Mouse (Mus musculus): ENCODE results near the gene Itgb2l. TPM values are rescaled to one million over a fixed set of nuclear protein-coding genes. Genes with fewer than 3 reads are reported as not detected.

Gene Itgb2l
- polyA plus RNA-seq, 1 experiment from 2014 or later: 1.3 TPM

- ATAC-seq (ENCODE audit: low FRiP score, low TSS enrichment): no peak
- H3K4me2 ChIP-seq (replicated peaks; ENCODE audit: low read depth, low read length): no peak overlapping the region
- 65% methylated on average over 4 of the region's 4 CpGs for WGBS
- no peak overlapping the region for H3K9ac ChIP-seq (ENCODE audit: low read depth, low read length)
- H3K4me3 ChIP-seq (ENCODE audit: low read length): no peak overlapping the region
- H3K27me3 ChIP-seq (ENCODE audit: control insufficient read depth, insufficient read depth, low read length): no peaks in the 10 kb centered on the region
- no peak overlapping the region for H3K27ac ChIP-seq (ENCODE audit: low read depth, low read length)
- H3K9me3 ChIP-seq (ENCODE audit: control insufficient read depth, low read length): no peaks in the 10 kb centered on the region
- H3K36me3 ChIP-seq (ENCODE audit: control insufficient read depth, insufficient read depth, low read length): no peaks in the 10 kb centered on the region
- no peaks in the 10 kb centered on the region for H3K4me1 ChIP-seq (ENCODE audit: control insufficient read depth, insufficient read depth, low read length)
Observed at GRCm38 (mm10) chr16:96406312-96406711, 37.1 kb downstream of the Itgb2l start.

DNA sequence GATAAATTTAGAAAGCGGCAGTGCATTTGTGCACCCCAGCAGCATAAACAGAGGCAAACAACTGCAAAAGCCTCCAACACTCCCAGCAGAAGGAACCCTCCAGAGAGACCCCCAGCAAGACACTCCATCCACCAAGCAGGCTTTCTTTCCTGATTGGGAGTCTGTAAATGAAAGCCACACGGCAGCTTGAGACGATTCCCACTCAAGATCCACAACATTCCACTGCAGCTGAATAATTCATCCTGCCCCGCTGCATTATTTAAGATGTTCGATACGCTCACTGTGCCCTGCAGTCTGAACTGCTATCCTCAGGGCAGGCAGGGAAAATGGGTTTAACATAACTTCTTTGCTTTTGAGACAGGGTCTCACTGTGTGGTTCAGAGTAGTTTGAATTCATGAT lies 41.1 kb downstream of the Itgb2l start:
- no peaks in the 10 kb centered on the region for H3K9me3 ChIP-seq (ENCODE audit: control insufficient read depth, low read length)
- H3K9ac ChIP-seq (ENCODE audit: low read depth, low read length): no peak overlapping the region
- H3K27ac ChIP-seq (ENCODE audit: low read depth, low read length): no peak overlapping the region
- no peak for ATAC-seq (ENCODE audit: low FRiP score, low TSS enrichment)
- 80% methylated on average over 6 of the region's 6 CpGs for WGBS
- no peaks in the 10 kb centered on the region for H3K4me1 ChIP-seq (ENCODE audit: control insufficient read depth, insufficient read depth, low read length)
- H3K27me3 ChIP-seq (ENCODE audit: control insufficient read depth, insufficient read depth, low read length): no peaks in the 10 kb centered on the region
- no peak overlapping the region for H3K4me2 ChIP-seq (replicated peaks; ENCODE audit: low read depth, low read length)
- no peaks in the 10 kb centered on the region for H3K36me3 ChIP-seq (ENCODE audit: control insufficient read depth, insufficient read depth, low read length)
- no peak overlapping the region for H3K4me3 ChIP-seq (ENCODE audit: low read length)

DNA sequence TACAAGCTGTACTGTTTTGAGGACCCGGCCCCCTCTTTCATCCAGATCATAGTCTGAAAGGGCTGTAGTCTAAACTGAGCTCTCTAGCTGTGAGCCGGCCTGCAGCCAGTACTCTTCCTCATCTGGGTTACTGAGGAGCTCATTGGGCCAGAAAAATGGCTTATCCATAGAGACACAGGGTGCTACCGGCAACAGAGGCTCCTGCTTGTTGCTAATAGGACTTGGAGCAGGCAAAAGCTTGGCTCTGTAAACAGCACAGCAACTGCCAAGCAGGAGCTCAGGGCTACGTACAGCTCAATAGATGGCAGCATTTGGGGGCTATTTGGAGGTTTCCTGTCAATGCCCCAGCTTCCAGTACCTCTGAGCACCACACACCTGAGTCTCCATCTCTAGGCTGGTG lies 43.4 kb downstream of the Itgb2l start:
- WGBS: 89% methylated on average over 4 of the region's 4 CpGs
- H3K4me2 ChIP-seq (replicated peaks; ENCODE audit: low read depth, low read length): no peak overlapping the region
- no peaks in the 10 kb centered on the region for H3K9me3 ChIP-seq (ENCODE audit: control insufficient read depth, low read length)
- ATAC-seq (ENCODE audit: low FRiP score, low TSS enrichment): no peak
- H3K36me3 ChIP-seq (ENCODE audit: control insufficient read depth, insufficient read depth, low read length): no peaks in the 10 kb centered on the region
- H3K9ac ChIP-seq (ENCODE audit: low read depth, low read length): no peak overlapping the region
- H3K27ac ChIP-seq (ENCODE audit: low read depth, low read length): no peak overlapping the region
- H3K4me3 ChIP-seq (ENCODE audit: low read length): no peak overlapping the region
- H3K4me1 ChIP-seq (ENCODE audit: control insufficient read depth, insufficient read depth, low read length): no peaks in the 10 kb centered on the region
- no peaks in the 10 kb centered on the region for H3K27me3 ChIP-seq (ENCODE audit: control insufficient read depth, insufficient read depth, low read length)

GRCm38 (mm10) chr16:96398806-96399205 lies 44.6 kb downstream of the Itgb2l start:
- no peak overlapping the region for H3K27ac ChIP-seq (ENCODE audit: low read depth, low read length)
- WGBS: 78% methylated on average over 3 of the region's 3 CpGs
- H3K9ac ChIP-seq (ENCODE audit: low read depth, low read length): no peak overlapping the region
- H3K36me3 ChIP-seq (ENCODE audit: control insufficient read depth, insufficient read depth, low read length): no peaks in the 10 kb centered on the region
- no peak for ATAC-seq (ENCODE audit: low FRiP score, low TSS enrichment)
- H3K9me3 ChIP-seq (ENCODE audit: control insufficient read depth, low read length): no peaks in the 10 kb centered on the region
- H3K4me3 ChIP-seq (ENCODE audit: low read length): no peak overlapping the region
- H3K4me2 ChIP-seq (replicated peaks; ENCODE audit: low read depth, low read length): no peak overlapping the region
- H3K4me1 ChIP-seq (ENCODE audit: control insufficient read depth, insufficient read depth, low read length): no peaks in the 10 kb centered on the region
- no peaks in the 10 kb centered on the region for H3K27me3 ChIP-seq (ENCODE audit: control insufficient read depth, insufficient read depth, low read length)

DNA sequence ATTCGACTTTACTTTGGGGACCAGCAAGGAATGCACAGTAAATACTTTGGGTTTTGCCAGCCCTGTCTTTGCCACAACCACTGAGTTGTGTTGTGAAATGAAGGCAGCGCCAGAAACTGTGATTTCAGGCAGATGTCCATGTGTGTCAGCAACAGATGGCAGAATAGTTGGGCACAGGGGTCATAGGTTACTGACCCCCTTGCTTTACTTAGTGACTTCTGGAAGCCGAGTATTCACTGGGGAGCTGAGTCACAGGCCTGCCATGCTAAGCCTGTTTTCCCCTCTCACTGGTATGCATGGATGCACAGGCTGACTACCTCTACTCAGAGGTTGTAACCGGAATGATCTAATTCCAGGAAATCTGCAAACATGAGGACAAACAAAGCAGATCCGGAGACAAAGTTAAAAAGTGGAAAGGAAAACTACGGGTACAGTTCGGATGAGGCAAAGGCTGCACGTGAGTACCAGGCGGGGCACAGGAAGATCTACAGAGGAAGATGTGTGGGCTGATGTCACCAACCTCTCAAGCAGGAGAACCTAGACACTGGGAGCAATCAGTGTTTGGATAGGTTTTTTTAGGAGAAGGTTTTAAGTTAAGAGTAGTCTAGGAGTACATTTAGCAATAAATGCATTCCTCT lies 47.3 kb downstream of the Itgb2l start:
- H3K27me3 ChIP-seq (ENCODE audit: control insufficient read depth, insufficient read depth, low read length): no peaks in the 10 kb centered on the region
- H3K9me3 ChIP-seq (ENCODE audit: control insufficient read depth, low read length): no peaks in the 10 kb centered on the region
- no peaks in the 10 kb centered on the region for H3K36me3 ChIP-seq (ENCODE audit: control insufficient read depth, insufficient read depth, low read length)
- H3K4me2 ChIP-seq (replicated peaks; ENCODE audit: low read depth, low read length): no peak overlapping the region
- H3K4me3 ChIP-seq (ENCODE audit: low read length): no peak overlapping the region
- no peak for ATAC-seq (ENCODE audit: low FRiP score, low TSS enrichment)
- no peaks in the 10 kb centered on the region for H3K4me1 ChIP-seq (ENCODE audit: control insufficient read depth, insufficient read depth, low read length)
- no peak overlapping the region for H3K27ac ChIP-seq (ENCODE audit: low read depth, low read length)
- WGBS: 62% methylated on average over 9 of the region's 9 CpGs
- no peak overlapping the region for H3K9ac ChIP-seq (ENCODE audit: low read depth, low read length)

DNA sequence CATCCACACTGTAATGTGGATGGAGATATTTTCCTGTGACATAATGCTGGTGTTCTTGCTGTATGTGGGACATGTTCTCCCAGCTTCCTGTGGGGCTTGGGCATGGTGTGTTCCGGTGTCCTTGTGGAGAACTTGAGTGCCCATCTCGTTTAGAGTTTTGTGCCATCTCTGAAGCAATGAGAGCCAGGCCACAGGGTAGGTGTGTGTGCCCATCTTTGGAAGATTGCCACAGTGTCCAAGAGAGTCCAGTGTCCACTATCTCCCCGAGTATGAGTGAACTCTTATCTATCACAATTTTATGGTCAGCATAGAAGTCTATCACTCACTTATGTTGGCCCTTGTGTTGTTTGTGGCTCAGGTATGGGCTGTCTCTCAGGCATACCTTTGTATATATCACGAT lies 47.9 kb downstream of the Itgb2l start:
- Histone ChIP-seq H3K9me3 (ENCODE audit: control insufficient read depth, low read length) (no peaks in the 10 kb centered on the region), H3K27me3 (ENCODE audit: control insufficient read depth, insufficient read depth, low read length) (no peaks in the 10 kb centered on the region), H3K9ac (ENCODE audit: low read depth, low read length) (no peak overlapping the region), H3K36me3 (ENCODE audit: control insufficient read depth, insufficient read depth, low read length) (no peaks in the 10 kb centered on the region), H3K4me2 (replicated peaks; ENCODE audit: low read depth, low read length) (no peak overlapping the region), H3K27ac (ENCODE audit: low read depth, low read length) (no peak overlapping the region), H3K4me1 (ENCODE audit: control insufficient read depth, insufficient read depth, low read length) (no peaks in the 10 kb centered on the region), H3K4me3 (ENCODE audit: low read length) (no peak overlapping the region)
- 87% methylated on average over 4 of the region's 4 CpGs for WGBS
- no peak for ATAC-seq (ENCODE audit: low FRiP score, low TSS enrichment)

DNA sequence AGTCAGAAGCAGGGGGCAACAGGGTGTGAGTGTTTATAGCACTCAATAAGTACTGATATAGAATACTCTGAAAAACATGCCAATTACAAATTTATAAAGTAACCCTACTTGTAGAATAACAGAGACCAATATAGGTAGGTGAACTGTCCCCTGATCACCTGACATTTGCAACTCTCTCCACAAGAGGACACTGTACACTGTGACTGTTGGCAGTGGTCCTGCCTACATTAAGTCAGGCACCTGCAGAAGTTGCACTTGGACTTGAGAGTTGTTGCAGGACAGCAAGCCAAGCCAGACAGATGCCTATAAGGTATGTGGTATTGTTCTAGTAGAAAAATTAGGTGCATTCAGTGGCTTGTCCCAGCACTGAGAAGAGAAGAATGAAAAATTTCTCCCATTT lies 52.3 kb downstream of the Itgb2l start:
- Histone ChIP-seq H3K9ac (ENCODE audit: low read depth, low read length) (no peak overlapping the region), H3K4me3 (ENCODE audit: low read length) (no peak overlapping the region), H3K36me3 (ENCODE audit: control insufficient read depth, insufficient read depth, low read length) (no peaks in the 10 kb centered on the region), H3K27ac (ENCODE audit: low read depth, low read length) (no peak overlapping the region), H3K4me2 (replicated peaks; ENCODE audit: low read depth, low read length) (no peak overlapping the region), H3K27me3 (ENCODE audit: control insufficient read depth, insufficient read depth, low read length) (no peaks in the 10 kb centered on the region), H3K9me3 (ENCODE audit: control insufficient read depth, low read length) (no peaks in the 10 kb centered on the region), H3K4me1 (ENCODE audit: control insufficient read depth, insufficient read depth, low read length) (no peaks in the 10 kb centered on the region)
- ATAC-seq (ENCODE audit: low FRiP score, low TSS enrichment): no peak

DNA sequence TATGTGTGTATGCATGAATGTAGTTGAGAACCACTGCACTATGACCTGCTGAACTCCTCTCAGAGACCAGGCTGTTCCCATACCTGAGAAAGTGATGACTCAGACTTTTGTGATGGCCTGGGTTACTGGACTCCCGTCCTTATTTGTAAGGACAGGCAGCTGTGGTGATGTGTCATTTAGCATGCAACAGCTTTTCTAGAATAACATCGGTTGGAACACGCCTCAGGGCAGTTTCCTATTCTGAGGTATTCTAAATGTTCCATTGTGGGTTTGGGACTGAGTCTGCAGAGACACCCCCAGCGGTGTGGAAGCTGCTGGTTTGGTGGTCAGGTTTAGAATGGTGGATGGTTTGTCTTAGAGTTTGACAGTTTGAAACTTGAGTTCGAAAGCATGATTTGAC lies 54.9 kb downstream of the Itgb2l start:
- H3K27ac ChIP-seq (ENCODE audit: low read depth, low read length): no peak overlapping the region
- no peak for ATAC-seq (ENCODE audit: low FRiP score, low TSS enrichment)
- H3K36me3 ChIP-seq (ENCODE audit: control insufficient read depth, insufficient read depth, low read length): 0 out of 2 replicates have a peak, but pooled peaks cover 2% of the 10 kb centered on the region
- H3K4me1 ChIP-seq (ENCODE audit: control insufficient read depth, insufficient read depth, low read length): no peaks in the 10 kb centered on the region
- 77% methylated on average over 5 of the region's 5 CpGs for WGBS
- H3K4me3 ChIP-seq (ENCODE audit: low read length): no peak overlapping the region
- no peaks in the 10 kb centered on the region for H3K27me3 ChIP-seq (ENCODE audit: control insufficient read depth, insufficient read depth, low read length)
- no peaks in the 10 kb centered on the region for H3K9me3 ChIP-seq (ENCODE audit: control insufficient read depth, low read length)
- H3K4me2 ChIP-seq (replicated peaks; ENCODE audit: low read depth, low read length): no peak overlapping the region
- no peak overlapping the region for H3K9ac ChIP-seq (ENCODE audit: low read depth, low read length)

DNA sequence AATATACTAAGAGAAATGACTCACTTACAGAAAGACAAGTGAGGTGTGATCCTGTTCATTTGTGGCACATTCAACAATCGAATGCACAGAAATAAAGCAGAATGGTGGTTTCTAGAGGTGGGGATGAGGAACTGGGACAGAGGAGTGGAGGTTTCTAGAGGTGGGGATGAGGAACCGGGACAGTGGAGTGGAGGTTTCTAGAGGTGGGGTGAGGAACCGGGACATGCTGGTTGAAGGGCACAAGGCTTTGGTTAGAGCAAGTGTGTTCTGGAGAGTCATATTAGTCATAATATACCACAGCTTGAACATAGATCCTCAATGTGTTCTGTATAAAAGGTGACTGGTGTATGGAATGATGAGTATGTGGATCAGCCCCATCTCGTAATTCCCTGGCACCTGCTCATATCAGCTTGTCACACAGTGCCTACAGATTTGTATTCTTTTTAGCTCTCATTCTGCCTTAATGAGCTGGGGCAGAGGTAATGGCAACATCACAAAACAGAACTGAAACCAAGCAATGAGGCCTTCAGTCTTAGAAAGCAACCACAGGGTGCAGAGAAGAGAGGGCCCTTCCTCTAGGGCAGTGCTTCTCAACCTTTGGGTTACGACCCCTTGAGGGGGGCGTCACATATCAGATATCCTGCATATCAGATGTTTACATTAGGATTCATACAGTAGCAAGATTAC lies 55.6 kb downstream of the Itgb2l start:
- no peak for ATAC-seq (ENCODE audit: low FRiP score, low TSS enrichment)
- WGBS: 86% methylated on average over 6 of the region's 6 CpGs
- no peak overlapping the region for H3K4me3 ChIP-seq (ENCODE audit: low read length)

More for the DNA sequence above, 55.6 kb downstream of the Itgb2l start:
- Histone ChIP-seq H3K9ac (ENCODE audit: low read depth, low read length) (no peak overlapping the region), H3K27ac (ENCODE audit: low read depth, low read length) (no peak overlapping the region), H3K9me3 (ENCODE audit: control insufficient read depth, low read length) (no peaks in the 10 kb centered on the region), H3K4me1 (ENCODE audit: control insufficient read depth, insufficient read depth, low read length) (no peaks in the 10 kb centered on the region), H3K27me3 (ENCODE audit: control insufficient read depth, insufficient read depth, low read length) (no peaks in the 10 kb centered on the region), H3K36me3 (ENCODE audit: control insufficient read depth, insufficient read depth, low read length) (0 out of 2 replicates have a peak, but pooled peaks cover 2% of the 10 kb centered on the region), H3K4me2 (replicated peaks; ENCODE audit: low read depth, low read length) (no peak overlapping the region)

Data from kidney, embryonic 14.5 days (tissue).